Mouse (Mus musculus): ENCODE measurements at regions not wholly inside any gene's neighbourhood (a gene's known extent, or its start where the extent isn't known, plus 50 kb on each side); places are given as distances from the start of the nearest gene placed in this dataset.
A peak's percentile ranks its signal among the peaks of the same experiment; 100 is the strongest.

- peaks cover 17% of the 10 kb centered on the region; the same call in 1 of the 2 replicates for H3K4me1 ChIP-seq (ENCODE audit: control insufficient read depth, insufficient read depth, low read length)
- no peaks in the 10 kb centered on the region for H3K9me3 ChIP-seq (ENCODE audit: control insufficient read depth, low read length)
- H3K4me3 ChIP-seq (ENCODE audit: low read depth, low read length): no peak overlapping the region
- no peak overlapping the region for H3K9ac ChIP-seq (replicated peaks; ENCODE audit: low read depth, low read length)
- ATAC-seq (ENCODE audit: low read depth): no peak
- 35% methylated on average over 3 of the region's 3 CpGs for whole genome bisulfite sequencing
- peaks cover 8% of the 10 kb centered on the region; the same call in 1 of the 2 replicates for H3K36me3 ChIP-seq (ENCODE audit: control insufficient read depth, insufficient read depth, low read length)
- no peaks in the 10 kb centered on the region for H3K27me3 ChIP-seq (ENCODE audit: control insufficient read depth, insufficient read depth, low read length)
- no peak overlapping the region; the same call in 1 of the 2 replicates for H3K27ac ChIP-seq (ENCODE audit: low read depth, low read length)
- no peak overlapping the region for H3K4me2 ChIP-seq (ENCODE audit: low read depth, low read length)
Measured at GRCm38 (mm10) chr10:92077291-92077690, 644.9 kb downstream of the Nedd1 start.

- WGBS: 8% methylated on average over 3 of the region's 3 CpGs
- peaks cover 17% of the 10 kb centered on the region; the same call in 1 of the 2 replicates for H3K4me1 ChIP-seq (ENCODE audit: control insufficient read depth, insufficient read depth, low read length)
- no peak for ATAC-seq (ENCODE audit: low read depth)
- H3K27ac ChIP-seq (ENCODE audit: low read depth, low read length): peak overlapping the region; percentile 28; the same call in 1 of the 2 replicates
- H3K36me3 ChIP-seq (ENCODE audit: control insufficient read depth, insufficient read depth, low read length): peaks cover 4% of the 10 kb centered on the region; the same call in 1 of the 2 replicates
- H3K4me3 ChIP-seq (ENCODE audit: low read depth, low read length): no peak overlapping the region
- no peak overlapping the region for H3K9ac ChIP-seq (replicated peaks; ENCODE audit: low read depth, low read length)
- no peaks in the 10 kb centered on the region for H3K9me3 ChIP-seq (ENCODE audit: control insufficient read depth, low read length)
- H3K27me3 ChIP-seq (ENCODE audit: control insufficient read depth, insufficient read depth, low read length): no peaks in the 10 kb centered on the region
- no peak overlapping the region for H3K4me2 ChIP-seq (ENCODE audit: low read depth, low read length)
Measured at GRCm38 (mm10) chr10:92076754-92077153, 645.5 kb downstream of the Nedd1 start.

GRCm38 (mm10) chr10:92075469-92075868 lies 646.8 kb downstream of the Nedd1 start:
- ATAC-seq (ENCODE audit: low read depth): no peak
- Histone ChIP-seq H3K9ac (replicated peaks; ENCODE audit: low read depth, low read length) (no peak overlapping the region), H3K4me1 (ENCODE audit: control insufficient read depth, insufficient read depth, low read length) (peaks cover 14% of the 10 kb centered on the region; the same call in 1 of the 2 replicates)

GRCm38 (mm10) chr10:92074698-92075394 lies 647.4 kb downstream of the Nedd1 start:
- H3K36me3 ChIP-seq (ENCODE audit: control insufficient read depth, insufficient read depth, low read length): peaks cover 3% of the 10 kb centered on the region; the same call in 1 of the 2 replicates
- H3K27ac ChIP-seq (ENCODE audit: low read depth, low read length): peak overlapping the region; percentile 66
- no peak overlapping the region for H3K4me2 ChIP-seq (ENCODE audit: low read depth, low read length)
- no peak overlapping the region for H3K9ac ChIP-seq (replicated peaks; ENCODE audit: low read depth, low read length)
- ATAC-seq (ENCODE audit: low read depth): peak; percentile 70; the same call in 1 of the 2 replicates
- no peak overlapping the region for H3K4me3 ChIP-seq (ENCODE audit: low read depth, low read length)
- H3K9me3 ChIP-seq (ENCODE audit: control insufficient read depth, low read length): no peaks in the 10 kb centered on the region
- H3K4me1 ChIP-seq (ENCODE audit: control insufficient read depth, insufficient read depth, low read length): 0 out of 2 replicates have a peak, but pooled peaks cover 11% of the 10 kb centered on the region
- WGBS: 49% methylated on average over 11 of the region's 11 CpGs
- H3K27me3 ChIP-seq (ENCODE audit: control insufficient read depth, insufficient read depth, low read length): no peaks in the 10 kb centered on the region

More at GRCm38 (mm10) chr10:92075469-92075868, 646.8 kb downstream of the Nedd1 start:
- H3K36me3 ChIP-seq (ENCODE audit: control insufficient read depth, insufficient read depth, low read length): peaks cover 3% of the 10 kb centered on the region; the same call in 1 of the 2 replicates
- peak overlapping the region; percentile 66 for H3K27ac ChIP-seq (ENCODE audit: low read depth, low read length)
- H3K4me3 ChIP-seq (ENCODE audit: low read depth, low read length): no peak overlapping the region
- H3K9me3 ChIP-seq (ENCODE audit: control insufficient read depth, low read length): no peaks in the 10 kb centered on the region
- 43% methylated on average over 8 of the region's 8 CpGs for WGBS
- H3K27me3 ChIP-seq (ENCODE audit: control insufficient read depth, insufficient read depth, low read length): no peaks in the 10 kb centered on the region
- no peak overlapping the region for H3K4me2 ChIP-seq (ENCODE audit: low read depth, low read length)

- Histone ChIP-seq H3K4me1 (ENCODE audit: control insufficient read depth, insufficient read depth, low read length) (0 out of 2 replicates have a peak, but pooled peaks cover 11% of the 10 kb centered on the region), H3K27me3 (ENCODE audit: control insufficient read depth, insufficient read depth, low read length) (no peaks in the 10 kb centered on the region), H3K4me2 (ENCODE audit: low read depth, low read length) (no peak overlapping the region), H3K36me3 (ENCODE audit: control insufficient read depth, insufficient read depth, low read length) (peaks cover 3% of the 10 kb centered on the region; the same call in 1 of the 2 replicates), H3K4me3 (ENCODE audit: low read depth, low read length) (no peak overlapping the region), H3K27ac (ENCODE audit: low read depth, low read length) (no peak overlapping the region), H3K9me3 (ENCODE audit: control insufficient read depth, low read length) (no peaks in the 10 kb centered on the region), H3K9ac (replicated peaks; ENCODE audit: low read depth, low read length) (no peak overlapping the region)
- 0 out of 2 replicates have a peak, but pooled peaks have one; percentile 30 for ATAC-seq (ENCODE audit: low read depth)
- WGBS: 21% methylated on average over 5 of the region's 5 CpGs
Measured at GRCm38 (mm10) chr10:92073873-92074390, 648.3 kb downstream of the Nedd1 start.

GRCm38 (mm10) chr10:92044783-92045182 lies 677.4 kb downstream of the Nedd1 start:
- Histone ChIP-seq H3K36me3 (ENCODE audit: control insufficient read depth, insufficient read depth, low read length) (no peaks in the 10 kb centered on the region), H3K4me2 (ENCODE audit: low read depth, low read length) (no peak overlapping the region), H3K27ac (ENCODE audit: low read depth, low read length) (no peak overlapping the region), H3K4me1 (ENCODE audit: control insufficient read depth, insufficient read depth, low read length) (0 out of 2 replicates have a peak, but pooled peaks cover 3% of the 10 kb centered on the region), H3K9ac (replicated peaks; ENCODE audit: low read depth, low read length) (no peak overlapping the region), H3K4me3 (ENCODE audit: low read depth, low read length) (no peak overlapping the region), H3K9me3 (ENCODE audit: control insufficient read depth, low read length) (no peaks in the 10 kb centered on the region), H3K27me3 (ENCODE audit: control insufficient read depth, insufficient read depth, low read length) (no peaks in the 10 kb centered on the region)
- no peak for ATAC-seq (ENCODE audit: low read depth)

- Histone ChIP-seq H3K36me3 (ENCODE audit: control insufficient read depth, insufficient read depth, low read length) (no peaks in the 10 kb centered on the region), H3K27me3 (ENCODE audit: control insufficient read depth, insufficient read depth, low read length) (no peaks in the 10 kb centered on the region), H3K9me3 (ENCODE audit: control insufficient read depth, low read length) (no peaks in the 10 kb centered on the region), H3K4me3 (ENCODE audit: low read depth, low read length) (no peak overlapping the region), H3K4me2 (ENCODE audit: low read depth, low read length) (no peak overlapping the region), H3K27ac (ENCODE audit: low read depth, low read length) (no peak overlapping the region), H3K9ac (replicated peaks; ENCODE audit: low read depth, low read length) (no peak overlapping the region), H3K4me1 (ENCODE audit: control insufficient read depth, insufficient read depth, low read length) (no peaks in the 10 kb centered on the region; the same call in 1 of the 2 replicates)
- WGBS: 38% methylated on average over 3 of the region's 3 CpGs
- ATAC-seq (ENCODE audit: low read depth): peak; percentile 93
Measured at GRCm38 (mm10) chr10:92036176-92036575, 686.0 kb downstream of the Nedd1 start.

GRCm38 (mm10) chr10:92030221-92030620 lies 692.0 kb downstream of the Nedd1 start:
- H3K36me3 ChIP-seq (ENCODE audit: control insufficient read depth, insufficient read depth, low read length): no peaks in the 10 kb centered on the region
- no peaks in the 10 kb centered on the region for H3K27me3 ChIP-seq (ENCODE audit: control insufficient read depth, insufficient read depth, low read length)
- no peaks in the 10 kb centered on the region for H3K9me3 ChIP-seq (ENCODE audit: control insufficient read depth, low read length)
- no peak overlapping the region for H3K27ac ChIP-seq (ENCODE audit: low read depth, low read length)
- ATAC-seq (ENCODE audit: low read depth): no peak
- H3K9ac ChIP-seq (replicated peaks; ENCODE audit: low read depth, low read length): no peak overlapping the region
- WGBS: 75% methylated on average over 4 of the region's 4 CpGs
- no peak overlapping the region for H3K4me2 ChIP-seq (ENCODE audit: low read depth, low read length)
- no peaks in the 10 kb centered on the region; the same call in 1 of the 2 replicates for H3K4me1 ChIP-seq (ENCODE audit: control insufficient read depth, insufficient read depth, low read length)
- no peak overlapping the region for H3K4me3 ChIP-seq (ENCODE audit: low read depth, low read length)

- H3K4me2 ChIP-seq (ENCODE audit: low read depth, low read length): no peak overlapping the region
- H3K36me3 ChIP-seq (ENCODE audit: control insufficient read depth, insufficient read depth, low read length): no peaks in the 10 kb centered on the region
- H3K4me3 ChIP-seq (ENCODE audit: low read depth, low read length): no peak overlapping the region
- no peak overlapping the region for H3K9ac ChIP-seq (replicated peaks; ENCODE audit: low read depth, low read length)
- peak; percentile 51; the same call in 1 of the 2 replicates for ATAC-seq (ENCODE audit: low read depth)
- H3K27ac ChIP-seq (ENCODE audit: low read depth, low read length): no peak overlapping the region
- H3K9me3 ChIP-seq (ENCODE audit: control insufficient read depth, low read length): no peaks in the 10 kb centered on the region
- H3K27me3 ChIP-seq (ENCODE audit: control insufficient read depth, insufficient read depth, low read length): no peaks in the 10 kb centered on the region
- 0 out of 2 replicates have a peak, but pooled peaks cover 5% of the 10 kb centered on the region for H3K4me1 ChIP-seq (ENCODE audit: control insufficient read depth, insufficient read depth, low read length)
- WGBS: 24% methylated on average over 1 of the region's 1 CpGs
Measured at GRCm38 (mm10) chr10:92024203-92024602, 698.0 kb downstream of the Nedd1 start.
